Mouse (Mus musculus): Measurements from ENCODE around the gene Igsf3.
A peak's percentile ranks its signal among the peaks of the same experiment; 100 is the strongest.
"Not testable (repeated sequence)": the region's sequence is repeated elsewhere in the genome, so short reads cannot be mapped to it uniquely, and the experiment has no call there.

Igsf3 gene

DNA sequence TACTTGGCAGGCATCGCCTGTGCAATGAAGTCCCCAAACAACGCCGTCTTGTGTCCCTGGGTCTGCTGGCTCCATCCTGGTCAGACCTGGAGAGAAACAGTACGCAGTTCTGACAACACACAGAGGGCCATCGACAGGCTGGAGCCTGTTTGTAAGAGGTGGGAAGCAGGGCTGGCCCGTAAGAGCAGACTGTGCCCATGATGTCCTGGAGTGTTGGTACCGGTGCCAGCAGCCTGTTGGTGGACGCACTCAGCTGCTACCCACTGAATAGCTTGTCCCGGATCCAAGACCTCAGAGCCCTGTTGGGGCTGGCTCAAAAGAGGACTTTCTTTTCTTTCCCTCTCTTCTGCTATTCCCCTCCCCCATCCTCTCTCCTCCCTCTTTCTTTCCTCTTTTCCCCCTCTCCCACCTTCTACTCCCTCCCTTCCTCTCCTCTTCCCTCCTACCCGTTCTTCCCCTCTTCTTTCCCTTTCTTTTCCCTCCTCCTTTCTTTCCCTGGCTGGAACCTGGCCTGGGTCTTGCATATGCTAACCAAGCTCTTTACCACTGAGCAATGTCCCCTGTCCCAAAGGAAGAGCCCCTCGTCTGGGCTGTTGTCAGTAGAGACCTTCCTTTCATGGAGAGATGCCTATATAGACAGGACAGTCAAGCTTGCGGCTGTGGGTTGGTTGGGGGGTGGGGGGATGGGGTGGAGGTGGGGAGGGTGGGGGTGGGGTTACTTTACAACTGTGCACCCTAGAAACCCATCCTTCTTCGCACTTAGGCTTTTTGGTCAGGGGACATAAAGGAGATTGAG lies 27.9 kb downstream of the Igsf3 start:
- DNase-seq (ENCODE audit: low spot score): no peak

DNA sequence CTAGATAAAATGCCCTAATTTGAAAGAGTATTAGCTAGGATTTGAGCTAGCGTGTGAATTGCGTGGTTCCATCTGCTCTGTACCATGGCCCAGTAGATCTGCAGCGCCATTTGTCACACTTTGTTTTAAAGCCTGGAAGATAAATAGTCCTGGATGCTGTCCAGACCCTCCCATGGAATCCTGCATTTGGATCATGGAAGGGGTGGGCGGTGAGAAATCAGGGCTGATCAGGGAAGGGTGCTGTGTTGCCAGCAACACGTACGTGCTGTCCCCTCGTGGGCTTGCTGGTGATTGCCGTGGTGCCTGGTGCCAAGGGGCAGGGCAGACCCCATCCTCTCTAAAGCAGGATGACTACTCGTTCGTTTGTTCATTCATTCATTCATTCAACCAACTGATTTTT lies 28.6 kb downstream of the Igsf3 start:
- DNase-seq (ENCODE audit: low spot score): no peak

DNA sequence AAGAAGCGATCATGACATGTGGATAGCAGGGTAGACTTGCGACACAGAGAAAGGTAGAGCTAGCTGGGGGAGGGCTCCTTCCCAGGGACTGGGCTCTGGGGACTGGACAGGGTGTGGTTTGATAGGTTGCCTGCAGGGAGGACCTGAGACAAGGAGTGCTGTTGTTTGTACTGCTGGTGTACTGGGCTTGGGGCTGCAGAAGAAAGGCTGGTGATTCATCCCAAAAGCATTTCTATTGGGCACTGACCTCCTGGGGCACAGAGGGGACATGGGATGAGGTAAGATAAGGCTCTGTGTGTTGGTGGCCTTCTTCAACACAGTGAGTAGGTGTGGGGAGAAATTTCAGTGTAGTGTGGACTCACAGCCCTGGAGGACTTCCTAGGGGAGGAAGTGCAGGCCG lies 29.2 kb downstream of the Igsf3 start:
- DNase-seq (ENCODE audit: low spot score): no peak

DNA sequence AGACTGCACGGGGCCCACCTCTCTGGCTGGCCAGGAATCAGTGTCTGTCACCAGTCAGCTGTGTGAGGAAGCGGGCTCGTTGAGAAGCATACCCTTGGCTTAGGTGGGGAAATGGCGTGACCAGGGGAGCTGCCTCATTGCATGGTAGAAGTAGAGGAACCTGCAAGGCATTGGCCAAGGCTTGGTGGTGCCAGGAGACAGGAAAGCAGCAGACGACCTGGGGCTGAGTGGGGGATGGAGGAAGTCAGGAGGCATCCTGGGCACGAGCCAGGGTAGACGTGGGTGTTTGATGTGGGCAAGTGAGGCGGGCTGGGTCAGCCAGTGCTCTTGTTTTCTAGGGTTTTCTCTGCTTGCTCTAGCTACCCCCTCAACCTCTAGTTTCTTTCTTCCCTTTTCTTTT lies 30.7 kb downstream of the Igsf3 start:
- DNase-seq (ENCODE audit: low spot score): peak; percentile 44

DNA sequence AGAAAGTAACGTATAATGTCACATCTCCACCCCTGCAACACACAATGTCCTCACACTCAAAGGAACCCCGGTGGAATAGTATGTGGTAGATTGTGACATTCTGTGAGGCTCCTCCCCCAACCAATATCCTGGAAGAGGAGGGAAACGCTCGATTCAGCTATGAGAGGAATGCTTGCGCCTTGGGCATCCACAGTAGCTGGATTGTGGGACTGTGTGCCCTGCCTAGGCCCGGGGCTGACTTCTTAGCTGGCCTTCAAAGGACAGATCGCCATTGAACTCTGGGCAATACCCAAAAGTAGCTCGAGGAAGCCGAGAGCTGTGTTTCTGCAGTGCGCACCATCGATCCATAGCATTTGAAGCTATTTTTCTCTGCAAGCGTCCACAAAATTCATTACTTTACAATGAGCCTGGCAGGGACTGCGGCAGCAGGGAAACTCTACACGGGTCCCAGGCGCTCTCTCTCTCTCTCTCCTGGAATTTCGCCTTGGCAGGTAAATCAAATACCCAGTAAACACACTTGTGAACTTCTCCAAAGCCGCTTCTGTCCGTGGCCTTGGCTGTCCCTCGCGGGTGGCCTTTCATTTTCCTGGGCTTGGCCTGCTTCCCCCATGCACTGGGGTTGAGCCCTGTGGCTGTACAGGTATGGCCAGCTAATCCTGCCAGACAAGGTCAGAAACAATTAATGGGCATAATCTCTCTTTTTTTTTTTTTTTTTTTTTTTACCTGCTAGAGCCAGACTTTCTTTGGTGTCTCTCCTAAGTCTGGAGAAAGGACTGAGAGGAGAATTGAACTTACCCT lies 32.3 kb downstream of the Igsf3 start:
- no peak for DNase-seq (ENCODE audit: low spot score)

DNA sequence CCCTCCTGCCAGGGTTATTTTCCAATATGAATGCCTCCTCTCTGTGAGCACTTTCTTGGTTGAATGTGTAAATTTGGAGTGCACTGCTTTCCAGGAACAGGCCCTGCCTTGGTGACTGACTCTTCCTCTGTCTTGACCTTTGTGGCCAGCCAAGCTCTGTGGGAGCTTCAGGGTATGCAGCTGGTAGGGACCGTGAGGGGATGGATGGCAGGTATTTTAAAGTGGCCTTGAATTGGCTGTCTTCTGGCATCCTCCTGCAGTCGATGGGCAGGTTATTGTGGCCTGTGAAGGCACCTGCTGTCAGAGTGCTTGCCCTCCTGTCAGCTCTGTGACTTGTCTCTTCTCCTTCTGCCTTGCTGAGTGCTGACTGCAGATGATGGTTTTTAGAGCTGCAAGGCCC lies 33.3 kb downstream of the Igsf3 start:
- no peak for DNase-seq (ENCODE audit: low spot score)

DNA sequence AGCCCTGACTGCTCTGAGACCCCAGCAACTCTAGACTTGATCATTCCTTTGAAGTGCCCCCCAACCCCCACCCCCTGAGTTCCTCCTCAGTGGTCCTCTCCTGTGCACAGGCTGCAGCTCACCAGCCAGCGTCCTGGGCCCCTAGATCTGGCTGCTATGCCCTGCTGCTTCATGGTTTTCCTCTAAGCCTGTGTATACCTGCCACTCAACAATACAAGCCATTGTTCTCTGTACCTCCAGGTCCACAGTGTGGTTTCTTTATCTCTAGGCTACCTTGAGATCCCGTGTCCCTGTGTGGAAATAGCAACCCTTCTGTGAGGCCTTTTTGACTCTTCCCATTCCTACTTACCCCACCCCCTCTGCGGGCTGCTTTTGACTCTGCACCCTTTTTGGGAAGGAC lies 33.9 kb downstream of the Igsf3 start:
- DNase-seq (ENCODE audit: low spot score): no peak

DNA sequence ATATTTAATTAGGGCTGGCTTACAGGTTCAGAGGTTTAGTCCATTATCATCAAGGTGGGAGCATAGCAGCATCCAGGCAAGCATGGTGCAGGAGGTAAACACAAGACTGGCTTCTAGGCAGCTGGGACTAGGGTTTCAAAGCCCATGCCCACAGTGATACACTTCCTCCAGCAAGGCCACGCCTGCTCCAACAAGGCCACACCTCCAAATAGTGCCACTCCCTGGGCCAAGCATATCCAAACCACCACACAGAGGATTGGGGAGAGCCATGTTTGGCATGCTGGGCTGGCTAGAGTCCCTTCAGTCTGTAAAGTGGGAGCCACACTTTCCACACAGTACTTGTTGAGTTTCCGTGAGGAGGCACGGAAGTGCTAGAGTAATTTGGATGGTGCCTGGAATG lies 34.7 kb downstream of the Igsf3 start:
- no peak for DNase-seq (ENCODE audit: low spot score)

DNA sequence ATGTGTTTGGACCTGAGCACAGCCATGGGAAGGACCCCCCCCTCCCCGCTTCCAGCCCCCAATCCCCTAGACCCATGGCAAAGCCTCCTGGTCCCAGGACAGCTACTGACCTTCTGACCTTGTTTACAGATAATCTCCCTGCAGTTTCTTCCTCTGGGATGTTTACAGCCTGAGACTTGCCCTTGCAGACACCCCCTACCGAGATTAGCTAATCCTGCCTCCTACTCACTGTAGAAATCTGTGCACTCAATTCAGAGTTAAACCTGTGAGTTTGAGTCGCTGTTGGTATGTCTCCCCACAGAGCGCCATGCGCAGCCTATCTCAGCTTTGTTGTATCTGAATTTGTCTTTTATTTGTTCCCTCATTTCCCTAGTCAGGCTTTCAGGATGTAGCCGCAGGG lies 35.2 kb downstream of the Igsf3 start:
- no peak for DNase-seq (ENCODE audit: low spot score)

DNA sequence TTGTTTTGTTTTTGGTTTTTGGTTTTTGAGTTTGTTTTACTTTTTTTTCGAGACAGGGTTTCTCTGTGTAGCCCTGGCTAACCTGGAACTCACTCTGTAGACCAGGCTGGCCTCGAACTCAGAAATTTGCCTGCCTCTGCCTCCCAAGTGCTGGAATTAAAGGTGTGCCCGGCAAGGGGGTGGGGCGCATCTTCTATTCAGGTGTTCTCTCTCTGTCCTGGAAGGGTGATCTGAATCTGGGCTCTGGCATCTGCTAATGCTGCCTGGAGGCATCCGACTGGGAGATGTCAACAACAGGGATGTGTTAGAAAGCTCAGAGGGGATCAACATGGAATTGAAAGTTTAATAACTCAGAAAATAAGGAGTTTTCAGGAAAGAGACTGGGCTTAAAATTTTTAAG lies 36.1 kb downstream of the Igsf3 start:
- DNase-seq (ENCODE audit: low spot score): not testable (repeated sequence)

DNA sequence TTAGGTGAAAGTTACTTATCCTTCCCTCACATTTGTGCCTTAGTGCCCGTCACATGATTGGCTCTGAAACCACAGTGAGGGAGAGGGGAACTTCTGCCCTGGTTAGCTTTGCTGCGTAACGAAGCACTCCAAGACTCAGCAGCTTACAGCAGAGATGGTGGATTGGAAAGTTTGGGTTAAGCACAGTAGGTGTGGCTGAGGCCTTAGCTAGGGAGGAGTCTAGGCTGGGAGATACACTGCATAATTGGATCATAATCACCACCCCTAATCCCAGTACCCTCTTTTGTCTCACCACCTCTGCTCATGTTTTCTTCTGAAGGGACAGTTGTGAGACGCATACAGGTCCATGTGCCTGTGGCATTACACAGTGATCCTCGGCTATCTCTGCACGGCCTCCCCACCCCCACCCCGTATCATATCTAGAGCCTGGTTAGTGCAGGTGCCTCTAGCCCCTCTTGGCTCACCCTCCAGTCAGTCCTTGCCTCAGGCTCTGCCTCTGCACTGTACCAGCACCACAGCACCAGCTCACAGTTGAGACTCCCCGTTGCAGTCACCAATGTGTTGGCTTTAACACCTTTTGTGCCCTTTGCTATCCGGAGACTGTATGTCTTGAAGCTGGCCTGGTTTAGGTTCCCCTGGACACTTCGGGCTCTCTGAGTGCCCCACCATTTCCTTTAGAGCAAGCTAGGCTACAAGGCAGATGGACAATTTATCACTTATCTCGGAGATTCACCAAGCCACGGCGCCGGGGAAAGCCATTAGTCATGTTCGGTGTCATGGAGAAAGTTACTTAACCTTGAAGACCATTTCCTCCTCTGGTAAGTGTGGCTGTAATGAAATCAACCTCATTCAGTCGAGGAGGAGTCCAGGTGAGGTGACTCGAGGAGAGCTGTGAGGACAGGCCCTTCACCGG lies 42.1 kb downstream of the Igsf3 start:
- DNase-seq (ENCODE audit: low spot score): no peak

DNA sequence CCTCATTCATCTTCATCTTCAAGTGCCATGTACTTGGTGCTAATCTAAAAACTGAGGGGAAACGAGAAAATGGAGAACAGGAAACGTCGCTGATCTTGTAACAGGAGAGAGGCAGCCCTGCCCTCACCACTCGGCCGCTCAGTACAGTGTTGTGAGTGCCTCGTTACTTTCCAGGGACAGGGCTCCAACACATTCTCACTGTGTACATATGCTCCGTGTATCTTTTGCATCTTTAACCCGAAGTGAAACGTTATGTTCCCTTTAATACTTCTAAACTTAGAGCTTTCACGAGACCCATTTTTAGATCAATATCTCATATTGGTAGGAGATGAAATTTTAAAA lies 42.7 kb downstream of the Igsf3 start:
- DNase-seq (ENCODE audit: low spot score): no peak

DNA sequence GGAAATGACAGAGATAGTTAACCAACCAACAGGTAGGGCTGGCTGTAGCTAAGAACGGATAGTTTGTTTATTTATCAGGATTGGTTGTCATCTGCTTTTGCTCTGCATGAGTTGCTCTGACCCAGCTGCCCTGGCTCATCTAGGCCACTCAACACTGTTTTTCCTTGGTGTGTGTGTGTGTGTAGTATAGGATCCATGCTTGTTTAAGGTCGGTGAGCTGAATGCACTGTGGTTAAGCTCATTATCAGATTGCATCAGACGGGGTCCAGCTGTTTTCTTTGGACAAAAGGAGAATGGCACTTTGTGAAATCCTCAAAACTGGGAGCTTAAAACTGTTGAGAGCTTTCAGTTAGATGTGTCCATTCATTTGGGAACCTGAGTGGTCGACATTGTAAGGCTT lies 46.3 kb downstream of the Igsf3 start:
- no peak for DNase-seq (ENCODE audit: low spot score)

DNA sequence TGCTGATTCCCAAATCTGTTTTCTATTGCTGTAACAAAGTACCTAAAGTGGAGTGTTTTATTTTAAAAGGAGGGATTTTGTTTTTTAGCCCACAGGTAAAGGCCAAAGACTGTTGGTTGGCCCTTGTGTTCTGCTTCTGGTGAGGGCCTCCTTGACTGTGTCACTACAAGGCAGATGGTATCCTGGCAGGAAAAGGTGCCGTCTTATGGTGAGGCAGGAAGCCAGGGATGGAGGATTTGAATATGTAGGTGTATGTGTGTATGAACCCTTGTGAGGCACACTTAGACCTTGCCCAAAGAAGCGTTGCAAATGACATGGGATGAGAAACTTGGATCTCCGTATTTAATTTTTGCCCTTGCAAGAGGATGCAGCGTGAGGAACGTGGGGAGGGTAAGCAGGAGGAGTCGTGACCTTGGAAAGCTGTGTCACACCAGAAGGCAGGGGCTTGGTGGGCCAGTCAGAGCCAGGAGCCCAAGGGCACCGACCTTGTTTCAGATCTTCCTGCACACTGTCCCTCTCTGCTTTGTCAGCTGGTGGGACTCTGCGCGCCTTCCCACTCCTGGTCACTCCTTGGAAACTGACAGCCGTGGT lies 47.5 kb downstream of the Igsf3 start:
- DNase-seq (ENCODE audit: low spot score): peak; percentile 23

DNA sequence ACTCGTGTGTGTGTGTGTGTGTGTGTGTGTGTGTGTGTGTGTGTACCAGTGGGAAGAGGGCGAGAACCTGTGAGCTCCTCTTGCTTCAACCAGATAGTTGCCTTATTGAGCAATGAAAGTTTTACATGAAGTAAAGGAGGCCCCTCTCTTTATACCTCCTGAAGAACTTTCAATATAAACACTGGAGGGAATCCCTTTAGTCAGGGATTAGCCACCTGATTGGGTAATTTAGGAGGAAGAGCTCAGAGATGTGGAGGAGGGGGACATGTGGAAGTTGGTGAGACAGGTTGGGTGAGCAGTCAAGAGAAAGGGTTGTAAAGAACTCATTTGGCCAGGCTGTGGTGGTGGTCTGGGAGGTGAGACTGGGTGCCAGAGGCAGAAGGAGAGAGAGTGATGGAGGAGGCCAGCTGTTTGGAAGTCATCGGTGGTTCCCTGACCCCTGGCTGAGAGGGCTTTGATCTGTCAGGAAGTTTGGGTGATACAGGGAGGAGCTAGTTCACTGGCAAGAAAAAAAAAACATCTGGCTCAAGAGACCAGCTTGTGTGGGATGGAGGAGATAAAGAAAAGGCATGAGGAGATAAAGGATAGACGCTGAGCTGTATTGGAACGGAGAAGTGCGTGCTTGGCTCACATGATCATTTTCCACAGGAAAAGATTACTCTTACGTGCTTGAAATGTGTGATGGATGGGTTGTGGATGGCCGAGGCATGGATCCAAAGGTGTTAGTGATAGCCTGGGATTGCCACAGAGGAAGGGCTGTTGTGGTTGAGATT lies 53.3 kb downstream of the Igsf3 start:
- DNase-seq (ENCODE audit: low spot score): no peak

DNA sequence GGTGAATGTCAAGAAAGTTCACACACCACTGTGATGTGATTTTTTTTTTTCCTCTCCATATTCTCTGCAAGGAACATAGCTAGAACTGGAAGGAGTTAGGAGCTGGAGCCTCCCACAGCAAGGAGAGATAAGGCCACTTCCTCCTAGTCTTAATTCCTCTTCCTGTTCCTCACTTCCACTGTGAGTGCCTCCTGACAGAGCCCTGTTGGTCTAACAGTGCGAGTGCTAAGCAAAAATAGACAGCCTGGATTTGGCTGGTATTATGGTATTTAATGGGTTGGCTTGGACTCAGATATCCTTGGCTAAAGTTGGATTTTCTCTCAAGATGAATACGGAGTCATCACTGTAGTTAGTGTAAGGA lies 53.9 kb downstream of the Igsf3 start:
- DNase-seq (ENCODE audit: low spot score): no peak

DNA sequence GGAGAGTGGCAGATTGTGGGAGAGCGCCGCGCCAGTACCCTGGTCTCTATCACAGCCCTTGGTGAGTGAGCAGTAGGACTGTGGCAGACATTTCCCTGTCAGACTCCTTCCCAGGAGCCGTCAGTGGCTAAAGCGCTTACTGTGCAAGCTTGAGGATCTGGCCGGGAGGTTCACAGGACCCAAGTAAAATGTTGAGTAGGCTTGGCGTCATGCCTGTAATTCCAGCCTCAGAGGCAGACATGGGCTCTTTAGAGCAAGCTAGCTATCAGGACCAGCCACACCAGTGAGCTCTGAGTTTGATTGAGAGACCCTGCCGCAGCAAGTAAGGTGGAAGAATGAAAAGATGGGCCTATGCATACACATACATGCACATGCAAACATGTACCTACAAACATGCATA lies 58.8 kb downstream of the Igsf3 start:
- DNase-seq (ENCODE audit: low spot score): no peak

DNA sequence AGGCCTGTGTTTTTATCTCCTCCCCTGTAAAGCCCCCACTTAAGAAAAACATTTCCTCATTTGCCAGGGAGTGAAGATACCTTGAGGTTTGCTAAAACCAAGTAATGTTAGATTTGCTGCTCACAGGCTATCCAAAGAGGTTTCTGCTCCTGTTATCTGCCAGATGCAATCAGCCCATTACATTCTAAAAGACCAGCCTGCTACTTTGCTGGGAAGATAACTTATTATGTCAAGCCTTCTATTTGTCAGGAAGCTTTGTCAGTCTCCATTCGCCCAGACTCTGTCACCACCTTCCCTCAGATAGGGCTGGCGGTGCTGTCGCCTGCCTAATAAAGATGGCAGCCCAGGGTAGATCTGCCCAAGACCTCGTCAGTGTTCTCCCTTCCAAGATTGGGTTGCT lies 59.6 kb downstream of the Igsf3 start:
- no peak for DNase-seq (ENCODE audit: low spot score)

DNA sequence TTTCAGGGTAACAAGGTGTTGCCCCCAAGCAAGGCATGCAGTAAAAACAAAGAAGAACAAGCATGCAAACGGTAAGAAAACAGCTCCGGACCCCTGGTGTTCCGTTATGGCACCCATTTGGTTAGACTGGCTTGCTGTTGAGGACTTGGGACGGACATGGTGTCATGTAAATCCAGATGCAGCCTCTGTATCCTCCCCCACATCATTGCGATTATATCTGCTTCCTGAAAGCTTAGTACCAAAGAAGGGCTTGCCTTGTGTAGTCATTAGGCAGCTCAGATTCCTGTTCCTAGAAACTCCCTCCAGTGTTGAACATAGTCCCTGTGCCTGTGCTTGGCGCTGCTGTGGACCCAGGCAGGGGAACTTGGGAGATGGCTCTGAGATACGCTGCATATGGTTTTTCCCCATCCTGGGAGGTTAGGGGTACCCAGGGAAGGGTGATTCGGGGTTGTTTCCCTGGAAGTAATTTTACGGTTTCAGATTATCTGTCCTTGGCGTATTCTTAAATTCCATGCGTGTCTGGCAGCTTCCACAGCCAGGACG lies 60.2 kb downstream of the Igsf3 start:
- DNase-seq (ENCODE audit: low spot score): no peak

DNA sequence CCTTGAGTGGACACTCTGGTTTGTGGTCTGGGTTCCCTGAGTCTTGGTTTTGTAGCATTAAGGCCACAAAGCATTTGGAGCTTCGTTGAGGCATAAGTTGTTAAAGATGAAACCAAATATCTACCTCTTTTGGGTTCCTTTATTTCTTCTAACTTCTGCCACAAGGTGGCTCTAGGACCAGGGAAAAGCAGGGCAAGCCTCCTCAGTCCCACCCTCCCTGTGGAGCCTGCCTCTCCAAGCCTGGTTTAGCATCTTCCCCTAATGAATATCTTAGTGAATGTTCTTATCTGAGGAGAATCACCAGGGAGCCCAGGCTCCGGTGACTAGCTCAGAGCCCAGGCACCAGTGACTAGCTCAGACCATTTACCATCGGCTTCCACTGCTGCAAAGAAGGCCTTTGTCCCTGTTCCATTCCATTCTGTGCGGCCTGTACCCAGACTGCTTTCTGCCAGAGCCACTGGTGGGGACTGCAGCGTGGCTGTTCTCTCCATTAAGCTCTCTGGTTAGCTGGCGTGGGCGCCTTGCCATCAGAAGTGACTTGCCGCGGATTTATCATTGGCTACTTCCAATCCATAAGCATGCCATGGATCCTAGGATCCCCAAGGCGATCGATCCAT lies 66.5 kb downstream of the Igsf3 start:
- DNase-seq (ENCODE audit: low spot score): no peak

DNA sequence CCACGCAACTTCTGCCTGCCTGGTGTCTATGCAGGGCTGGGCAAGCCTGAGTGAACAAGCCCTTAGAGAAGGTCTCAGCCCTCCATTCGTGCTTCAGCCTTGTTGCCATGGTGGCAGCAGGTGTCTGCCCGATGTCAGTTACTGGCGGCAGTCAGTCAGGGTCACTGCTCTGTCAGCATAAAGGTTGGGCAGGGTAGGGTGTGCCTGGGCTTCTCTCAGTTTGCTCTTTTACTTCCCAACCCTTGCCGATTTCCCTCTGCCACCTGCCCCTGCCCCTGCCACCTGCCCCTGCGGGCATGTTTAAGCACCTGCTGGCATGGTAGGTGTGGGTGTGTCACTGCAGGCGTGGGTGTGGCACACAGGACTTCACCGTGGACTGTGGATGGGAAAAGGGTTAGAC lies 67.6 kb downstream of the Igsf3 start:
- no peak for DNase-seq (ENCODE audit: low spot score)

Measured in ovary, postnatal 36 days (tissue).